Mouse (Mus musculus) hematopoietic stem cell, adult 5-6 weeks (primary cell): Measurements from ENCODE around the gene Ltbp1. TPM values are rescaled to one million over a fixed set of nuclear protein-coding genes. Genes with fewer than 3 reads are reported as not detected.

ENCODE experiments used
- ATAC-seq, 2 experiments: fragments of 125-278 bp in 1 of 2; replicated peaks in 1 of 2; 2 replicates each; pipeline ENCODE4 v1.8.0; 2016 to 2017; ENCODE audit warnings: inconsistent platforms in 2 of 2, mild to moderate bottlenecking in 2 of 2, moderate number of reproducible peaks in 2 of 2, low read depth in 1 of 2, moderate TSS enrichment in 1 of 2; ENCODE audit not compliant: low FRiP score in 2 of 2, poor library complexity in 2 of 2, severe bottlenecking in 2 of 2, insufficient read depth in 1 of 2, low TSS enrichment in 1 of 2
- total RNA-seq: library from RNA; stranded (forward); fragments of 172-1452, 232-1000 nt; gene quantifications from 2 replicates; pipeline ENCODE4 v1.2.3, GENCODE M21; 2017

Ltbp1 gene
- total RNA-seq, 1 experiment from 2014 or later, result 1.0 TPM

DNA sequence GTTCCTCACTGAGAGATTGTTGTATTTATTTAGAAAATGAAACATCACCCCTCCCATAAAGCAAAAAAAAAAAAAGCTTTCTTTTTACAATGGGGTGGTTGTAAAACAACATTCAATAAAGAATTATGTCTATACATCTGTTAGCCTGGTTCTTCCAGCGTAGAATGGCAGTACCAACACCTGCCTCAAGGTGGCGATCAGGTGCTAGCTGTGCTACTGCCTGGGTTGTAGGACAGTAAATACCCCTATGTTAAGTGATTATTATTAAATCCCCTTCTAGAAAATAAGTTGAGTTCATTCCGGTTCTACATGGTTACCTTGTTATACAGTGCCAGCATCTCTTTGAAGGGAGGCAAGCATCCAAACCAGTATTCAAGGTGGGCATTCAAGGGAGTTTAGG, 367.0 kb downstream of the Ltbp1 start:
- ATAC-seq, result peak; percentile 46 to 77; a peak in 2 of 4 replicates

DNA sequence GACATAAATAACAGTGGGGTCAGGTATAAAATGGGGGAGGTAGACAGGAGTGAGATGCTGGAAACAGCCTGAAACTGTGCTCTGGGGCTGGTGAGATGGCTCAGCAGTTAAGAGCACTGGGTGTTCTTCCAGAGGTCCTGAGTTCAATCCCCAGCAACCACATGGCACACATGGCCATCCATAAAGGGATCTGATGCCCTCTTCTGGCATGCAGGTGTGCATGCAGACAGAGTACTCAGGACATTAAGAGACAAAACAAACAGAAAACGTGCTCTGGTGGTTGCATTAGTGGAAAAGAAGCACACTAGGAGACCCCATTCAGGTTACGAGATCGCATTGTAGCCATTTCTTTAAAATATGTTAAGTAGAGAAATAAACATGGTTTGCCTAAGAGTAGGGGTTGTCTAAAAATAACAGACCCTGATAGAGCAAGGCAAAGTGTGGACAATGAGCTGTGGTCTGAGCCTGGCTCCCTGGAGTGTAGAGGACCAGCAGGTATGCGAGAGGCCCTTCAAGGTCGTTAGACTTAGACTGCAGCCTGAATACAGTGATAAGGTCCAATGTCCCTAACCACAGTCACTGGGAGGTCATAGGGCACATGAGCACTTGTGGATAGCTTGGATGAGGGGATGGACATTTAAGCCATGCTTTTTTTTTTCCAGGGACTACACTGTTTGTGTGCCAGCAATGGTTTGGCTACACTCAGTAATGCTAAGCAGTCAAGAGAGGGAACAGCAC, 369.1 kb downstream of the Ltbp1 start:
- ATAC-seq, result no peak

DNA sequence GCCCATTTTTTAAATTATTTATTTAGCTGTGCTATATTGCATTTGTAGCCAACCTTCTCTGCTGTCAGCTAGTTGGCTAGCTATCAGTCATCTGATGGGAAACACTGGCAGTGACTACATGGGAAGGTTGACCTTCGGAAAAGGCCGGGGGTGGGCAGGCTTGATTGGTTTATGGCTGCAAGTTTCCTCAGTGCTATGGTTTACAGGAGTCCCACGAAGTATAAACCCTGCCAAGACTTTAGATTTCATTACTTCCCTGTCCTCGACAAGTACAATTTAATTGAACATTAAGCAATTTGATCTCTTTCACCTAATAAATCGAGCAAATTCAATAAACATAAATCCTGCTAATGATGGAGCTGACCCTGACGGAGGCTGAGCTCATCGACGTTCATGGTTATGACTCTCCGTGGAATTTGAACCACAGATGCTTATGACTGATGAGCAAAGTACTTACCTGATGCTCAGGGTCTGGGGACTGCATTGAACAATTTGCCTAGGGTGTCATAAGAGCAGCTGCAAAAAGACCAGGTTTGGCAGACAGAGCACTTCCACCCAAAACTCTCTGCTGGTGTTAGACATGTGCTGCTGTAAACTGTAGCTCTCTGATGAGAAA, 373.0 kb downstream of the Ltbp1 start:
- ATAC-seq, result no peak

DNA sequence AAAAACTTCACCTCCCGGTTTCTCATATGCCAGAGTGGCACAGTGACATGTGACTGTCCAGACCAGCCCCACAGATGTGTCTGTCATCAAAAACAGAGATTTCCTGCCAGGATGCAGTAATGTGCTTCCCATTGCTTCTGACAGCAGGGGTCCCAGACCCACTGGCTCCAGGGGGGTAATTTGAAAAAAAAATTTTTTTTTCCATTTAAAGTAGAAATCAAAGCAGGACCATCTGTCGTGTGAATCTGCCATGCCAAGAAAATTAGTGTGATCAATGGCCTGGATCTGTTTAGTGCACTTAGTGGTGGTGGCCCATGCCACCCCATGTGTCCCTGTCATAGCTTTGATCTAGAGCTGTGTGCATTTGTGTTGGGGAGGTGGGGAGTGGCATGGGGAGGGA, 374.8 kb downstream of the Ltbp1 start:
- no peak for ATAC-seq

DNA sequence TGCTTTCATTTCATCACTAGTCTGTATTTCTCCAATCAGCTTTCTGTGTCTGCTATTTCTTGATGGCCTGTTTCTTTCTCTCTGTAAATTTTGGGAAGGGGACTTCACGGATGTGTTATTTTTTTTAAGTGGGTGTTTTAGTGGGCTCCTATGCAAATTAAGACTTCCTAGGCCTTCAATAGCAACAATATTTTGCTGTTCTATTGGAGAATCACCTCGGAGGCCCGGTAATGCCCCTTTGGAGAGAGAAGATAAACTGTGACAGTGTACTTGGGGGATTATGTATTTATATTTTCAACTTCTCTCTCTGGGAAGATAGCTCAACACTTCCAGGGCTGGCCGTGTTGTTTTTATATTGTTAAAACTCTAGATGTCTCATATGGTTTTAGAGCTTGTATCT, 383.0 kb downstream of the Ltbp1 start:
- ATAC-seq, result no peak

DNA sequence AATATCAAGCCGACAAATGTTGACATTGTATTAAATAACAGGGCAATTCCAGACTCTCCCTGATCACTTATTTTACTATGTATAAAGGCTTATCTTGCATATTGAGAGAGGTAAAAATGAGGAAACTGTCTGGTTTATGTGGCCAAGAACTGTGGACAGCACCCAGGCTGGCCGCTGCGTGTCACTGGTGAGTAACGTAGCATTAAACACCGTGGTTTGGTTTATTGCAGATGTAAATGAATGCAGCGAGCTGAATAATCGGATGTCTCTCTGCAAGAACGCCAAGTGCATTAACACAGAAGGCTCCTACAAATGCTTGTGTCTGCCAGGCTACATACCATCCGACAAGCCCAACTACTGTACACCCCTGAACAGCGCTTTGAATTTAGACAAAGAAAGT, 384.8 kb downstream of the Ltbp1 start:
- no peak for ATAC-seq

DNA sequence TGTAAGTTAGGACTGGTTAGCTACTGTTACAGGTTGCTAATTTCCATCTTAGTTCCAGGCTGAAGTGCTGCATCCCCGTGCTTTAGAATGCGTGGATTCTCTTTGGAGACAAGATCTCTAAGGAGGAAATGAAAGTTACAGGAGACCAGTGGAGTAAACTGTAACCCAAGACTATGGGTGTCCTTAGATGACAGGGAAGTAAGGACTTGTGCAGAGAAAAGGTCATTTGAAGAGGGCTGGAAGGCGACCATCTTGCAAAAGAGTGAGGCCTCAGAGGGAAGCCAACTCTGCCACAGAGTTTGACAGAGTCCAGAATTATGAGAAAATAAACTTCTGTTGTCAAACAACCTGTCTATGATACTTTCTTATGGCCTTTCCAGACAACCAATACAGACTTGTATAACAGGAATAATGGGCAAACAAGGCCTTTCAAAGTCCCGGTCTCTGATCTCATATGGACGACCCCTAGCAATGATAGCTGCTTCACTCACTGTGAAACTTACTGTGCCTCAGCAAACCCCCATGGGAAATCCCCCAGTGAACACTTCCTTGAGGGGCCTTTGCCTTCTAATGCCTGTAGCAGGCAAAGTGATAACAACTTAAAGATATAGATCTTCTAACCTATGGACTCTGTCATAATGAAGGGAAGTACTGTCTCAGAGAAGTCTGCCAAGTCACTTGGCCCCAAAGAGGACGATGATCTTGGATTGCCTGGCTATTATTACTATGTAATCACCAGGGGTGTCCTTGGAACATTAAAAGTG, 386.2 kb downstream of the Ltbp1 start:
- no peak for ATAC-seq

DNA sequence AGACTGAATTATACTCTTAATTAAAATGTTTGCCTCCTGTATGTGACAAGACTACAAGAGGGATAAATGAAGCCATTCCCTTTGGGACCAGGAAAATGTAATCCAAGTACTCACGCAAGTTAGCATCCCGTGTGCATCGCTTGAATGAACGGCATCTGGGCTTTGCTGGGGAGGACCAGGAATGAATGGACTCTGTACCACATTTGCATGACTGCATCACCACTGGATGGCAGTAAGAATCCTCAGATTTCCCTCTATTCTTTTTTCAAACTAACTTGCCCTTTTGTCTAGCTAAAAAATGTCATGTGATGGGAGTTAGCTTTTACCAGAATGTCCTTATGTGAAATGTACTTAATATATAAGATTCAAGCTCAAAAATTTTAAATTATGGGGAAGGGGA, 401.0 kb downstream of the Ltbp1 start:
- 0 out of 4 replicates have a peak, but pooled peaks of 1 of the 2 experiments have one; percentile 12 for ATAC-seq

DNA sequence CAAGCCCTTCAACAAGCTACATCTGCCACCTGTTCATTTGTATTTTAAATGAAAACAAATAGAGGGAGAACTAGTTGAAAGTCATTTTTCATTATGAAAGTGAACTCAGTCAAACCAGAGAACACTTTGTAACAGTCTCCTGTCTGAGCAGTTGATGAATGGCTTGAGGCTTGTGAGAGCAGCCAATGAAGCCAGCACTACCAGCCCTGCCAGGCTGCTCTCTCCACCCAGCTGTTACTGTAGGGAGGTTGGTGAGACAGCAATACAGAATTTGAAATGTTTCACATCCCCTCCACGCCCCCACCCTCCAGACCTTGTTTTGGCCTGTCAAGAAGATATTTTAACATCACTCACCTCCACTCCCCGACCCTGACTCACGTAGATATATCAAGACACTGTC, 411.5 kb downstream of the Ltbp1 start:
- ATAC-seq, result peak; percentile 77 to 86; a peak in 3 of 4 replicates

DNA sequence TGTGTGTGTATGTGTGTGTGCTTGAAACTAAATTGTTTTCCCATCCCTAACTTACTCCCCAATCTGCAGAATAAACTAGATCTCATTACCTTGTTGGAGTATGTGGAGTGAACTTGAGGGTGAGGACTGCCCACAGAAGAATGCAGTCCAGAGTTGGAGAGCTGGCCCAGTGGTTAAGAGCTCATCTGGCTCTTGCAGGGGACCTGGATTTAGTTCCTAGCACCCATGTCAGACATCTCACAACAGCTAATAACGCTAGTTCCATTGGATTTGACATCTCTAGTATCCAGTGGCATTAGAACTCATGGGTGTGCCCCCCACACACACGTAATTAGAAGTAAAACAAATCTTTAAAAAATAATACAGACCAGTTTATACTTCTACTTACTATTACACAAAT, 428.8 kb downstream of the Ltbp1 start:
- ATAC-seq, result no peak

DNA sequence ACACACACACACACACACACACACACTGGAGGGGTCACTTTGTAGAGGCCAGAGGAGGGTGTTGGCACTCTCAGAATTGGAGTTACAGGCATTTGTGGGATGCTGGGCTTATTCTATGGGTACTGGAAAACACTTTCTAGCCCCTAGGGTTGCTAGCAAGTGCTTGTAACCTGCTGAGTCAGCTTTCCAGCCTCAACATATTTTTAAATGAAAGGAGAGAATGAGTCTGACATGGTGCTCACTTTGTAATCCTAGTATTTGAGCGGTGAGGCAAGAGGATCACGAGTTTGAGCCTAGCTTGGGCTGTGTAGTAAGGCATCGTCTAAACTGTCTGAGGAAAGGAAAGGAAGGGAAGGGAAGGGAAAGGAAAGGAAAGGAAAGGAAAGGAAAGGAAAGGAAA, 429.5 kb downstream of the Ltbp1 start:
- no peak for ATAC-seq

DNA sequence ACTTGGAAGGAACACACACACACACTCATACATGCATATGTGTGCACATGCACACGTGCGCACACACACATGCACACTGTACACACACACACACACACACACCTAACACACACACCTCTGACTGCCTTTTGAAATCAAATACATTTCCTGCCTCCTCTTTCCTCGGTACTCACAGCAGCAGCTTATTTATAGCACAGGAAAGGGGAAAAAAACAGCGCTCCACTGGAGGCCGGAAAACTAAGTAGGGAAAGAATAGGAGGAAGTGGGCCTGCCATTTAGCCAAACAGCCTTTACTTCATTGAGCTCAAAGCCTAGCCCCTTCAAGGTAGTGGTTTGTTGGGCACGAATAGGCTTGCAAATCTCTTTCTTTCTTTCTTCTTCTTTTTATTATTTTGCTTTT, 430.2 kb downstream of the Ltbp1 start, which contains the start of gene Rasgrp3:
Rasgrp3 (plus strand) TSS at position 298 of the 400 bp plus-strand sequence.
- ATAC-seq, result no peak; a peak in 1 of 4 replicates

DNA sequence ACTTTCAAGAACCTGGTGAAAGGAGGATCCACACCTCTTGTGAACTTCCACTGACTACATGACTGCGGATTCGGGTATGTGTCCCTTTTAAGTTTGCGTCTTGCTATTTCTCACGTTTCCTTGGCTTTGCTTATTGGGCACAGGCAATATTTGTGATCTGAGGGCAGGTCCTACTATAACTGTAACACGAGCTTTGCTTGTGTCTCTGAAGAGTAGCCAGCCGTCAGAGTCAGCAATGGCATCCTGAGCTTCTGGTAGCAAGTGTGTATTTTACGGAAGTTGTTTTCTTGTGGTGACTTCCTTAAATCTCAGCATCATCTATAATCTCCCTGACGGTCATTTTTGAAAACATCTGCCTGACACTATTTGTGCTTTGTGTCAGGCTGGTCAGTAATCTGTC, 430.7 kb downstream of the Ltbp1 start:
- peak; percentile 25 to 48; a peak in 2 of 4 replicates for ATAC-seq

DNA sequence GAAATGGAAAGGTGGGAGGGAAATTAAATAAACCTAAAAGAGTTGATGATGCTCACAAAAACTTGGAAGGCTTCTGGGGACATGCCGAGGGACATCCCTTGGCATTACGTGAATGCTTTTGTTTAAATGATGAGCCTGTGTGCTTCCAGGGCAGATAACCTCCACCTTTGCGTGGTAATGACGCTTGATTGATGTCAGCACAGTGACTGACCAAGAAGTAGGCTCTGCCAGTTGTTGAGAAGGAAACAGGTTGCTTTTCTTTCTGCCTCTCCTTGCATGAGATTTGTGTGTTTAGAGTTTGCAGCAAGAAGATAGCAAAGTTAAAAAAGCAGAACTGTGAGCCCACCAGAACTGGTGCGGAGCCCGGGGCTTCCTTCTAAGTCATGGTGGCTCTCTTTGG, 431.5 kb downstream of the Ltbp1 start:
- ATAC-seq, result peak in 1 of 2 experiments; percentile 33; a peak in 1 of 4 replicates

DNA sequence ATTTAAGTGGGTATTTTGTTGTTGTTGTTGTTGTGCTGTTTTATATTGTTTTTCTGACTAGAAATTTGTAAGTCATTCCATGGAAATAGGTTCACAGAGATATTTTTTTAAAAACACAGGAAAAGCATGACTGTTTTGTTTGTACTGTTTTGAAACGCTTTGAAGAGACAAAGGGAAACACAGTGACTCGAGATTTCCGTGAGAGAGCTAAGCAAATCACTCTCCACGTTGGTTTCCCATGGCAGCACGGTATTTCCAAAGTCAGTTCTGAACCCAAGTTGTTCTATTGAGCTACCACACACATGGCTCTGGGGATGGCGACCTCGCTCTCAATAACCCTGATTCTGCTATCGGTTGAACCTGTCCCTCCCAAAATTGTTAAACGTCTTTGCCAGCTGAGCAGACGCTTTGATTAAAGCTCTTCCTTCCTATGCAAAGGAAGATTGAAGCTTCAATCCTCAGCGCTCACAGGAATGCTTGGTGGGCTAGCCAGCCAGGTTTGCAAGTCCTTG, 431.9 kb downstream of the Ltbp1 start:
- ATAC-seq, result no peak

DNA sequence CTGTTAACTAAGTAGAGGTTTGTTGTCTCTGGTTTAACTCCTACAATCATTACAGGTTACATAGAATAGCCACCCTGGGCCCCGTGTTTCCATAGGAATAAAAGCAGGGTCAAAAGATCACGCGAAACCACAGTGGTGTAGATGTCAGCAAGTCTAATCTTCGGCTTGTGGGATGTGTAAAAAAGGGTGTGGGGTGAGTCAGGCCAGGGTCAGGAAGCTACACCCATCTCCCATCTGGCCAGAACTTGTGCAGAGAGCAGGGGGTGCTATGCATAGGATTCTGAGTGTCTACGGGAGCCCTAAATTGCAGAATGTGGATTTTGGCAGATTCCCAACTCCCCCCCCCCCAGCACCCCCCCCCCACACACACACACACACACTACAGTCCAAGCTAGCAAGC, 432.8 kb downstream of the Ltbp1 start:
- ATAC-seq, result no peak

DNA sequence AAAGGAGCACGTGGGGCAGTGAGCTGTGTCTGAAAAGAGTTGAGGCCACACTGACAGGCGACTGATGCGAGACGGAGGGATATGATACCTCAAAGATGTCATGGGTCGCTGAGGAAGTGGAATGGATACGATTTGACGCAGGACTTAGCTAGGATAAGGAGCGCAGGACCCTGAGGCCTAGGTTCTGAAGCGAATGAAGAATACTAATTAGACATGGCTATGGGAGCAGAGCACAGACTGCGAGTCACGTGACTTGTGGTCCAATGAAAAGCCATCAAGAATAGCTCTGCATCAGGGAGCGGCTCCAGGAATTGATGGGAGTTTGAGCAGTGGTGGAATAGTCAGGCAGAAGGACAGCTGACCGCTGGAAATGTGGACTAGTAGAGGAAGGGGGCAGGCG, 433.7 kb downstream of the Ltbp1 start:
- no peak for ATAC-seq

DNA sequence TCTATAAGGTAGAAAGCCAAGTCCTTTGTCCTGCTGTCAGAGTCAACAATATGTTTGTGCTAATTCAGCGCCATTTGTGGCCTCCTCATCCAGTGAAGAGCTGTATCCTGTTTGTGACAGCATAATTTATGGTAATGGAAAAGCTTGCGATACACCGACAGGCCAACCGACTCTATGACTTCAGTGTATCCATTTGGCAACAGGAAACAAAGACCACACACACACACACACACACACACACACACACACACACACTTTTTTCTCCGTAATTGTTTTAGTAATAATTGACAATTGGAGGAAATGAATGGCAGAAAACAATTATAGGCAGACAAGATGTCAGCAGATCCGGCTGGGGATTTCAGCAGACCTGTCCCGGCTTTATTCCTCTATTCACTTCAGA, 435.3 kb downstream of the Ltbp1 start:
- peak; percentile 73 to 78 for ATAC-seq
